Mouse (Mus musculus) kidney, embryonic 14.5 days (tissue): ENCODE measurements around the gene Trafd1. TPM values are rescaled to one million over a fixed set of nuclear protein-coding genes. Genes with fewer than 3 reads are reported as not detected.
A peak's percentile ranks its signal among the peaks of the same experiment; 100 is the strongest.
"Not testable (repeated sequence)": the region's sequence is repeated elsewhere in the genome, so short reads cannot be mapped to it uniquely, and the experiment has no call there.

Source experiments
- ATAC-seq: fragments of 200-750 bp; cut with Nextera tagmentation; 2 replicates; pipeline ENCODE4 v1.8.0; 2017; ENCODE audit warnings: moderate number of reproducible peaks, mild to moderate bottlenecking, moderate TSS enrichment, moderate library complexity; ENCODE audit not compliant: low FRiP score, low TSS enrichment
- H3K27ac ChIP-seq: fragments of 300-500 bp; sonication (generic); 2 replicates; pipeline ENCODE4 v1.5.1; 2014; ENCODE audit warnings: low read depth, mild to moderate bottlenecking, low read length, moderate library complexity, mixed read lengths
- H3K27me3 ChIP-seq: fragments of 300-500 bp; sonication (generic); 2 replicates; pipeline ENCODE4 v1.6.1; 2014; ENCODE audit warnings: mild to moderate bottlenecking, low read length; ENCODE audit not compliant: control insufficient read depth, insufficient read depth
- H3K36me3 ChIP-seq: fragments of 300-500 bp; sonication (generic); 2 replicates; pipeline ENCODE4 v1.6.1; 2014; ENCODE audit warnings: low read length, mixed read lengths; ENCODE audit not compliant: control insufficient read depth, insufficient read depth
- H3K4me1 ChIP-seq: fragments of 300-500 bp; sonication (generic); 2 replicates; pipeline ENCODE4 v1.6.1; 2014; ENCODE audit warnings: low read length, mixed read lengths; ENCODE audit not compliant: control insufficient read depth, insufficient read depth
- H3K4me2 ChIP-seq: fragments of 300-500 bp; sonication (generic); replicated peaks from 2 replicates; pipeline ENCODE4 v1.6.1; 2014; ENCODE audit warnings: low read depth, mild to moderate bottlenecking, low read length
- H3K4me3 ChIP-seq: fragments of 300-500 bp; sonication (generic); 2 replicates; pipeline ENCODE4 v1.5.1; 2014; ENCODE audit warnings: mild to moderate bottlenecking, low read length
- H3K9ac ChIP-seq: fragments of 300-500 bp; sonication (generic); 2 replicates; pipeline ENCODE4 v1.6.1; 2014; ENCODE audit warnings: low read depth, mild to moderate bottlenecking, low read length, moderate library complexity
- H3K9me3 ChIP-seq: fragments of 300-500 bp; sonication (generic); 2 replicates; pipeline ENCODE4 v1.6.1; 2016; ENCODE audit warnings: low read length; ENCODE audit not compliant: control insufficient read depth
- WGBS: fragments of 180-500 bp; shearing (Covaris S2); extraction: QIAGEN DNeasy Blood & Tissue Kit; methylation state at CpG from one replicate; pipeline ENCODE4 v1.1.7; 2014; 5-methylcytosine and 5-hydroxymethylcytosine counted together
- polyA plus RNA-seq: library from polyadenylated mRNA; unstranded; fragments of >200 nt; fragmentation: Nextera tagmentation; extraction: Ambion mirVana; gene quantifications from 2 replicates; pipeline ENCODE4 v1.2.1, GENCODE M21; 2014

Gene Trafd1
- polyA plus RNA-seq, 1 experiment from 2014 or later = 50.1 TPM

DNA sequence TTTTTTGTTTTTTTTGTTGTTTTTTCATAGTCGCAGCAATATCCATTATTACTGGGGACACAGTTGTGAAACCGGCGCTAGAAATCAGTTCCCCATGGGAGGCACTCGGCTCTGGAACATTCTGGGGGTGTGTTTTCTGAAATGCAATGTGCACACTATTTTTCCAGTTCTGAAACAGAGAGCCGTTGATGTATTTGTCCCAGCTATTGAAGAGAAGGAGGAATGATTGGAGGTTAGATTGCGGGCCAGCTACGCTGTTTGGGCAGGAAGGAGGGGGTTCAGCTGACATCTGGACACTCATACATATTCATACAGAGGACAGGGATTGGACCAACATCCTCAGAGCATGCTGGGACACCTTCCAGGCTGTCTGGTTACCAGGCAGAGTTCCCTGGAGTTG, 3.7 kb upstream of the Trafd1 start:
- no peak overlapping the region for H3K4me3 ChIP-seq
- no peak overlapping the region for H3K27ac ChIP-seq
- no peaks in the 10 kb centered on the region for H3K36me3 ChIP-seq
- H3K9me3 ChIP-seq = no peaks in the 10 kb centered on the region
- 66% methylated on average over 7 of the region's 7 CpGs for WGBS
- no peak for ATAC-seq
- no peaks in the 10 kb centered on the region for H3K27me3 ChIP-seq
- no peaks in the 10 kb centered on the region for H3K4me1 ChIP-seq
- H3K9ac ChIP-seq = no peak overlapping the region
- H3K4me2 ChIP-seq = no peak overlapping the region

DNA sequence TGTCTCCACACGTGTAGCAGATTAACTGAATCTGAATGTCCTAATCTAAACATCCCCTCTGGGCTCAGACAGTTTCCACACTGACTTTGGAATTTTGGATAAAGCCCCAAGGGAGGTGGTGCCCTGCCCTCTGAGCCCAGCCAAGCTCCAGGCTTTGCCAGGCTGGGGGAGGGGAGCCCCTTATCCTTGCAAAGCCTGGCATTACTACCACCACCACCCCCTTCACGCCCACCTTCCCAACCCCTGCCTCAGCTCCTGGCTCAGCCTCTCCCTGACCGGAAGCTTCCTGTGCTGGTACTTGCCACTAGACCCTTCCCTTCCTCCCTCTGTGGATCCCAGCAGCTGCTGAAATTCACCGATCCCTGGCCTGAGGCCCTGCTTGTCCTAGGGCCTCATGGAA, 1.7 kb upstream of the Trafd1 start:
- no peaks in the 10 kb centered on the region for H3K4me1 ChIP-seq
- 0 out of 2 replicates have a peak overlapping the region, but pooled peaks have one; percentile 2 for H3K9ac ChIP-seq
- 64% methylated on average over 4 of the region's 4 CpGs for WGBS
- no peaks in the 10 kb centered on the region for H3K27me3 ChIP-seq
- no peak overlapping the region for H3K4me2 ChIP-seq
- no peak overlapping the region for H3K4me3 ChIP-seq
- H3K9me3 ChIP-seq = no peaks in the 10 kb centered on the region
- ATAC-seq = no peak
- H3K36me3 ChIP-seq = peaks cover 6% of the 10 kb centered on the region; the same call in 1 of the 2 replicates
- H3K27ac ChIP-seq = no peak overlapping the region

DNA sequence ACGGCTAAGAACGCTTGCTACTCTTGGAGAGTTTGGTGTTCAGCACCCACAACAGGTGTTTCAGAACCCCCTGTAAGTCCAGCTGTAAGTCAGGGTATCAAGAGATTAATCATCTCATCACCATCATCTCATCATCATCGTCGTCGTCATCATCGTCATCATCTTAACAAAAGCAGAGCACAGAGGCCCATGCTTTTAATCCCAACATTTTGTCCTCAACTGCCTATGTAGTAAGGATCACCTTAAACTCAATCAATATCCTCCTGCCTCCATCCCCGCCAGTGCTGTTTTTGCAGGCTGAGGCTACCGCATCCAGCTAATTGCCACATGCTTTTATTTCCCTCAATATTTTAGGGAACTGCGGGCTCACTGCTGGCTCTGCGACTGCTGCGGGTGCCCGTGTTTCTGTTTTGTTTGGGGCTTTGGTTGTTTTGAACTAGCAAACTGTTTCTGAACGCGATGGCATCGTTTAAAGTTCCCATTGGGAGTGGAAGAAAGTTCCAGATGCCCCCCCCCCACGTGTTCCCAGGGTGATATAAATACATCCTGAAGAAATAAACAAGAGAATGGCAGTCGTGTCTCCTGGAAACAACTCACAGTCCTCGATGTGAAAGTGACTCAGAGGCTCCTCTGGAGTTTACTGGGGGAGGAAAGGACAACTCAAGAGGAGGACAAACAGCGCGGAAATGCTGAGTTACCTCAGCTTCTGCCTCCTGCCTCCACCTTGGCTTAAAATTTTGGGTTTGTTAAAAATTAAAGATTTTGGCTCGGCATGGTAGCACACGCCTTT, 883 bp upstream of the Trafd1 start:
- no peaks in the 10 kb centered on the region for H3K9me3 ChIP-seq
- no peak for ATAC-seq
- H3K27me3 ChIP-seq = no peaks in the 10 kb centered on the region
- peak overlapping the region; percentile 37; the same call in 1 of the 2 replicates for H3K9ac ChIP-seq
- H3K36me3 ChIP-seq = peaks cover 10% of the 10 kb centered on the region
- 38% methylated on average over 22 of the region's 22 CpGs for WGBS
- H3K27ac ChIP-seq = no peak overlapping the region
- H3K4me3 ChIP-seq = peak overlapping the region; percentile 80
- peak overlapping the region; percentile 68 for H3K4me2 ChIP-seq
- no peaks in the 10 kb centered on the region for H3K4me1 ChIP-seq

DNA sequence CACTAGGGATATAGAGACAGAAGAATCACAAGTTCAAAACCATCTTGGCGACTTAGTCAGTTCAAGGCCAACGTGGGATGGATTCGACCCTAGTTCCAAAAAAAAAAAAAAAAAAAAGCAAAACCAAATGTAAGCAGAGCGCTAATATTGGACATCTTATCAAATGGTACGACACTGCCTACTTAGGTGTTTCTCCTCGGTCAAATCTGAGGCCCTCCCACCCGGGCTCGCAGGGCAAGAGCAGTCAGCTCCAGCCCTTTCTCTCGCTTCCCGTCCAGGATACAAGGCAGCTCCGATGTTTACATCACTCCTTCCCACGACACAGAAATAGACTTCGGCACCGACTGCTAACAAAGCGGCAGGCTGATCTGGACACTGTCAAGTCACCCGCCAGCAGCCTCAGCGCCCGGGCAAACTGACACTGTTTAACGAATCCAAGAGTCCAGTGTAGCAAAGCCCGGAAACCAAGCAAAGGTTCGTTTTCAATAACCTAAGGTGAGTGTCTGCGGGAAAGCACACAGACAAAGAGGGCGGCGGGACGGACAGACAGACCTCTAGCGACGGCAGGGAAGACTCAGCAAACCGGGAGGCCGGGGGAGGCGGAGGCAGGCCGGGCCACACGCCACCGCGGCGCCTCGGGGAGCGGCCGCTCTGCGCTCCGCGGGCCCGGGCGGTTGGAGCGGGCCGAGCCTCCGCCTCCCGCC, 523 bp downstream of the Trafd1 start:
- H3K27ac ChIP-seq = peak overlapping the region; percentile 48; the same call in 1 of the 2 replicates
- 3% methylated on average over 38 of the region's 47 CpGs for WGBS

DNA sequence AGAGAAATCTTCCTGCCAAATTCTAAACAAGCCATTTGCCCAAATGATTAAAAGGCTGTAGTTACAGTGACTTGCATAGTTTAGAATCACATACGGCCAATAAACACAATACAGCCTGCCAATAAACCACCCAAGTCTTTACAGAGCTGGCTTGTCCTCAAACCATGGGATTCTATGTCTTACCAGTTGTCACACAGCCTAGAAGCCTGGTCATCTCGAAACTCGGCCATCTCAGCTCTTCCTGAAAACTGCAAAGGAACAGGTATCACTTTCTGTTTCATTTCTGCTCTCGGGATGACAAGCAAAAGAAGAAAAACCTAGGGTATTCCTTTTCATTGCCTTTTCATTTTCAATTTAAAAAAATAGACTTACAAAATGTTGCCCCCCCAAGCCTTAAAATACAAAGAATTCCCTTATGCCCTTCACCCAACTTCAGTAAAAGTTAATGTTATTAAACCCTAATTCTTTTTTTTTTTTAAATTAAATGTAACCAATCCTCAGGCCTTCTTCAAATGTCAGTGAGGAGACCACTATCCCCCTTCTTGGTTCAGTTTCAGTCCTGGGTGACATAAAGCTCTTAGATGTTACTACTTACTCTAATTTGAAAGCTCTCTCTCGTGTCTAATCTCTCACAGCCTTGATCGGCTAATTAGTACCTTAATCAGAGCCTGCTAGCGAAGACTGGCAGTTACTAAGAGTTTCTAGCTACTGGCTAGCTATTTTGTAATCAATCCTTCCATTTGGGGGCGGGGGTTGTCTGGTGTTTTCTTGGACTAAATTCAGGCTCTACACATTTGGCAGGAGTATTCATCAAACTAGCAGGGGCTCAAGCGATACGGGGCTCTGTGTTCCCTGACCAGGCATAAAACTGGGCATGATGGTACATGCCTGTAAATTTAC, 1.3 kb downstream of the Trafd1 start:
- H3K9ac ChIP-seq = peak overlapping the region; percentile 76; the same call in 1 of the 2 replicates
- H3K27ac ChIP-seq = no peak overlapping the region
- H3K4me1 ChIP-seq = no peaks in the 10 kb centered on the region
- 0 out of 2 replicates have a peak, but pooled peaks cover 2% of the 10 kb centered on the region for H3K9me3 ChIP-seq
- no peak for ATAC-seq
- H3K4me3 ChIP-seq = peak overlapping the region; percentile 80; the same call in 1 of the 2 replicates
- 53% methylated on average over 10 of the region's 10 CpGs for WGBS
- peak overlapping the region; percentile 68 for H3K4me2 ChIP-seq
- H3K27me3 ChIP-seq = no peaks in the 10 kb centered on the region
- peaks cover 23% of the 10 kb centered on the region for H3K36me3 ChIP-seq

More for the DNA sequence above, 523 bp downstream of the Trafd1 start:
- H3K4me1 ChIP-seq = no peaks in the 10 kb centered on the region
- H3K9ac ChIP-seq = peak overlapping the region; percentile 76
- peak; percentile 74 for ATAC-seq
- H3K36me3 ChIP-seq = peaks cover 16% of the 10 kb centered on the region
- H3K4me2 ChIP-seq = peak overlapping the region; percentile 68
- H3K27me3 ChIP-seq = no peaks in the 10 kb centered on the region
- peak overlapping the region; percentile 80 for H3K4me3 ChIP-seq
- H3K9me3 ChIP-seq = 0 out of 2 replicates have a peak, but pooled peaks cover 2% of the 10 kb centered on the region

DNA sequence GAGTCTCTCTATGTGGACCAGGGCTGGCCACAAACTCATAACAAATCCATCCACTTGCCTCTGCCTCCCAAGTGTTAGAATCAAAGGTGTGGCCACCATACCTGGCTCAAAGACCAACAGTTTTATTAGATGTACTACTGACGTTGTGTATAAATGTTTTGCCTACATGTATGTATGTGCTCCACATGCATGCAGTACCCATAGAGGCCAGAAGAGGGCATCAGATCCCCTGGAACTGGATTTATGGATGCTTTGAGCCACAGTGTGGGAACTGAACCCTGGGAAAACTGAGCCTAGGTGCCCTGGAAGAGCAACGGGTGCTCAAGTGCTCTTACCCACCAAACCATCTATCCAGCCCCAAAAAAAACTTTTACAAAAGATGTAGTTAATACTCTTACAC, 4.7 kb downstream of the Trafd1 start:
- ATAC-seq = no peak
- Histone ChIP-seq H3K4me3 (no peak overlapping the region), H3K4me1 (no peaks in the 10 kb centered on the region), H3K36me3 (peaks cover 51% of the 10 kb centered on the region), H3K27me3 (no peaks in the 10 kb centered on the region), H3K27ac (no peak overlapping the region), H3K9me3 (0 out of 2 replicates have a peak, but pooled peaks cover 2% of the 10 kb centered on the region), H3K9ac (no peak overlapping the region), H3K4me2 (no peak overlapping the region)
- 99% methylated on average over 2 of the region's 2 CpGs for WGBS

DNA sequence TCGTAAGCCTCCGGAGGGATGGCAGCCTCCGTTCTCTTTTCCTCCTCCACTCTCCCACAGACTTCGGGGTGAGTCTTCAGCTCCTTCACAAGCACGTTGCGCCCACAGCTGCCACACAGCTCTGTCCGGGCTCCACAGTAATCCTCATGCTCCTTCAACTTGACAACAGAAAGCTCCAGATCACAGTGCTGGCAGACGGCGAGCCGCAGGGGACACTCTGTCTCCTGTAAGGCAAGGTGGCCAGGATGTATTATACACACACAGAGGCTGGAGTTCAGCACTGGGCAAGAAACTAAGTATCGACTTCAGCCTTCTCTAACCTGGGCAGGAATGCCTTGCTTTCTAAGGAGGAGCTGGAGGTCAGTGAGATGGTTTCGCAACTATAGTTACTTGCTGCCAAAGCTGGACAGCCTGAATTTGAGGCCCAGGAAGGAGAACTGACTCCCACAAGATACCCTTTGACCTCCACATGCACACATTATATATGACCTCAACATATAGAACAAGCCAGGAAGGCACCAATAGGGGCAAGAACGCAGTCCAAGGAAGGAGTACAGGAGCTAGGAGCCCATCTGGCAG, 6.7 kb downstream of the Trafd1 start:
- 91% methylated on average over 13 of the region's 13 CpGs for WGBS
- no peaks in the 10 kb centered on the region for H3K27me3 ChIP-seq
- H3K36me3 ChIP-seq = peaks cover 67% of the 10 kb centered on the region
- H3K4me3 ChIP-seq = no peak overlapping the region
- no peak for ATAC-seq
- no peak overlapping the region for H3K9ac ChIP-seq
- no peak overlapping the region for H3K4me2 ChIP-seq
- H3K9me3 ChIP-seq = 0 out of 2 replicates have a peak, but pooled peaks cover 2% of the 10 kb centered on the region
- no peaks in the 10 kb centered on the region for H3K4me1 ChIP-seq
- H3K27ac ChIP-seq = no peak overlapping the region

DNA sequence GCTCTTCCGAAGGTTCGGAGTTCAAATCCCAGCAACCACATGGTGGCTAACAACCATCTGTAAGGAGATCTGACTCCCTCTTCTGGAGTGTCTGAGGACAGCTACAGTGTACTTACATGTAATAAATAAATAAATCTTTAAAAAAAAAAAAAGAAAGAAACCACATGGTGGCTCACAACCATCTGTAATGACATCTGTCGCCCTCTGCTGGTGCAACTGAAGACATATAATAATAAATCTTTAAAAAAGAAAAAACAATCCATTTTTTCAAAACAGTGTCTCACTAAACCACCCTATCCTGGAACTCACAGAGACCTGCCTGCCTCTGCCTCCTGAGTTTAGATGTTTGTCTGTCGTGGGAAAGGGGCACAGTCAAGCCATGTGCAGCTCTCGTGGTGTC, 8.5 kb downstream of the Trafd1 start:
- H3K36me3 ChIP-seq = peaks cover 79% of the 10 kb centered on the region
- not testable (repeated sequence) for H3K9me3 ChIP-seq, H3K4me1 ChIP-seq, H3K27me3 ChIP-seq, H3K4me3 ChIP-seq, H3K9ac ChIP-seq, H3K27ac ChIP-seq, H3K4me2 ChIP-seq, ATAC-seq
- WGBS = 80% methylated on average over 5 of the region's 5 CpGs
